Mouse (Mus musculus): ENCODE measurements at regions not wholly inside any gene's neighbourhood (a gene's known extent, or its start where the extent isn't known, plus 50 kb on each side); places are given as distances from the start of the nearest gene placed in this dataset.

DNA sequence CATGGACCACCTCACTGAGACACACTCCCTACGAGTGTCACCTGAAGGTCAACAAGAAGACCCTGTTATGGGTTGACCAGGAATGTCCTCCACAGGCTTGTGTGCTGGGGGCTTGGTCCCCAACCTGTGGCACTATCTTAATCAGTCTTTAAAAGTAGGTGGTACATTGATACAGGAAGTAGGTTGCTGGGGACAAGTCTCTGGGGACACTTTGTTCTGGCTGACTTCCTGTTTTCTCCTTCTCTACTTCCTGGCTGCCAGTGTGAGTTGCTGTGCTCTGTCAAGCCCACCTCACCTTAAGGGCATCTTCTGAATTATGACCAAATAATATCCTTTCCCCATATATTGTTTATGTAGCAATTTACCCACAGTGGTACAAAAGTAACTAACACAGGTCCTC lies 96.1 kb downstream of the Cct6b start:
- Histone ChIP-seq H3K4me3 (no peak overlapping the region), H3K27ac (no peak overlapping the region)
- DNase-seq (ENCODE audit: low spot score in 2 of 2) = no peak
- no peak for TF ChIP-seq CTCF (conservative IDR thresholded peaks at IDR 0.05)

DNA sequence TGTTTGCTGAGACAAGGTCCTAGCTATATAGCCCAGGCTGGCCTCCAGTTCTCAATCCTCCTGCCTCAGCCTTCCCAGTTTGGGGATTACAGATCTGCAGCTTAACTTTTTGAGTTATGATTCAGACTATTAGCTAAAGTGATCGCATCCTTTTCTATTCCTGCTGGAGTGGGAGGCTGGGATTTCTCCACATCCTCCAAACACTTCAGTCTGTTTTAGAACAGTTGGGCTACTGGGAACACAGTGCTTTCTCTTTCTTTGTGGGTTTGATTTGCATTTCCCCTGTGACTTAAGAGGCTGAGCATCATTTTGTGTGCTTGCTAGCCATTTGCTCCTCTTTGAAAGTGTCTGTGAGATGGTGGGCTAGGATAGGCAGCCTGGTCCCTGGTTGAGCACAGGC lies 100.0 kb downstream of the Cct6b start:
- Histone ChIP-seq H3K27ac (peak overlapping the region; percentile 43; the same call in 1 of the 2 replicates), H3K4me3 (no peak overlapping the region)
- TF ChIP-seq CTCF (conservative IDR thresholded peaks at IDR 0.05) = no peak
- peak; percentile 19 to 50 for DNase-seq (ENCODE audit: low spot score in 2 of 2)

DNA sequence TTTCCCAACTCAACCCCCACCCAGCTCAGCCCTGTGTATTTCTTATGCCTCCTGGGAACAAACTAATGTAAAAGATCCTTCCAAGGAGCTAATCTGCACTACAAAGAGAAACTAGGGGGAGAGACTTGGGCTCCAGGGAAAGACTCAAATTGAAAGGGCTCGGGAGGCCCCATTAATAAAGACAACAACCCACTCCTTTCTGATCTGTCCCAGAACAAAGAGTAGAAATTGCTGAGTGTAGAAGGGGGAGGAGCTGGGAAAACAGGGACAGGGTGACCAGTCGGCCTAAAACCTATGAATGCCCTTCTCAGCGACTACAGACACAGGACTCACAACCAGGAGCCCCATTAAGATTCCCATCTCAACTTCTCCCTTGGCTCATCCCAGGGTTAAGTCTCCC lies 102.0 kb downstream of the Cct6b start:
- H3K27ac ChIP-seq = no peak overlapping the region
- TF ChIP-seq CTCF (conservative IDR thresholded peaks at IDR 0.05) = no peak
- H3K4me3 ChIP-seq = no peak overlapping the region
- DNase-seq (ENCODE audit: low spot score in 2 of 2) = no peak

DNA sequence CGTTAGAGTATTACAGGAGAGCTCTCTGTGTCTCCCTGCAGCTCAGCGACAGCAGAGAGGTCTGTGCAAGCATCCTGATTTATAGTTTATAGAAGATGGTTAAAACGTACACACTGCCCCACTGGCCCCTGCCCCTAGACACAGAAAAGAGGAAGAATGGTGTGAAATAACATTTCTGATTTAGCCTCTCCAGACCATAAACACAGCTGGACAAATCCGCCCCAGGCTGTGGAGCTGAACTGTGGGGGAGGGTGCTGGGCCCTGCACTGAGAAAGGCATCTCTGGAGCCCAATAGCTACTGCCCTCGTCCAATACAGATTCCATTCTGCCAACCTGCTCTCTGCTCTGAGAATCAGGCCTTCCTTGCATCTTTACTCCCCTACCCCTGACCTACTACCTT lies 112.4 kb downstream of the Cct6b start:
- H3K4me3 ChIP-seq = no peak overlapping the region
- no peak for TF ChIP-seq CTCF (conservative IDR thresholded peaks at IDR 0.05)
- no peak for DNase-seq (ENCODE audit: low spot score in 2 of 2)
- H3K27ac ChIP-seq = no peak overlapping the region

DNA sequence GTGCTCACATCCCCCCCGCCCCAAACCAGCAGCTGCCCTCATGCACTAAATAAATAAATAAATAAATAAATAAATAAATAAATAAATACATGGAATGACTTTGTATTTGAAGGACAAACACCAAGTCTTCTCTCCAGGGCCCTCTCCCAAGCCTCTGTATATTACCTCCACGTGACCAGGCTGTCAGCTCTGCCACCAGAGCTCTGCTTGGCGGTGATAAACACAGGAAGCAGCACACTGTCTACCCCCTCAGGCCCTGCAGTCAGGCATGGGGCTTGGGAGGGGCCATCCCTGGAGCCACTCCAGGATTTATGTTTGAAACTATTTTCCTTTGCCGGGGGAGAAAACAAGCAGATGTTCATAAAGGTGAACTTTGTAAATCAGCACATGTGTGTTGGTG lies 125.6 kb downstream of the Cct6b start:
- no peak overlapping the region for H3K4me3 ChIP-seq
- H3K27ac ChIP-seq = no peak overlapping the region
- DNase-seq (ENCODE audit: low spot score in 2 of 2) = no peak
- no peak for TF ChIP-seq CTCF (conservative IDR thresholded peaks at IDR 0.05)

DNA sequence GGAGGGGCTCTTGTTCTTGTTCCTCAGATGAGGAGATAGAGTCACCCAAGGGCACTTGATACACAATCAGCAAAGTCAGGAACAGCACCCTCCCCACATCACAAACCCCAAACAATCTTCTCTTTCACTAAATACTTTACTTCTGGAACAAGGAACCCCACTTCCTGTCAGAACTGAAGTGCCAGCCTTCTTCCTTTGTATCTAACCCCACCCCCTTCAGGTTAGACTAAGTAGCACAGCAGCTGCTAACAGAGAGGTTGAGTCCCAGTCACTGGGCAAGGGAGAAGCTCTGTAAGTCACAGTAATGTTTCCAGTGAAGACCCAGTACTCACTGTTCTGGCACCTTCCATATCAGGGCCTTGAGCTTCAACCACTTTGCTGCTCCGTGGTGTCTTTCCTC lies 131.9 kb downstream of the Cct6b start:
- H3K27ac ChIP-seq = no peak overlapping the region
- no peak for TF ChIP-seq CTCF (conservative IDR thresholded peaks at IDR 0.05)
- H3K4me3 ChIP-seq = no peak overlapping the region
- DNase-seq (ENCODE audit: low spot score in 2 of 2) = no peak

DNA sequence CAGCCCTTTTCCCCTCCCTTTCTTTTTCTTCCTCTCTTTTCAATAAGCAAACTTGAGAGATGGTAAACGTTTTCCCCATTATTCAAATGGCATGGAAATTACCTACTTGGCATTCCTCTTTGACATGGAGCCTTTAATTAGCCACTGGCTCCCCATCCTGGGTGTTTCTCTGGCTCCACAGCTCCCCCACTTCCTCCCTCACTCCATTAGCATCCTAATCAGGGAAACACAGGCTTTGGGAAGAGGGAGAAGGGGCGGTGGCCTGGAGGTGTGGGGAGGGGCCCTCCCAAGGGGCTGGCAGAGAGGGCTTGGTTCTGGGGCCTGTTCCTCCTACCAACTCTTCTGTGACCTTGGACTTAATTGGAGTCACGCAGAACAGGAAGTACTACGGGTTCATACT lies 132.7 kb downstream of the Cct6b start:
- Histone ChIP-seq H3K4me3 (no peak overlapping the region), H3K27ac (no peak overlapping the region)
- peak in 1 of 2 experiments; percentile 16 for DNase-seq (ENCODE audit: low spot score in 2 of 2)
- no peak for TF ChIP-seq CTCF (conservative IDR thresholded peaks at IDR 0.05)

DNA sequence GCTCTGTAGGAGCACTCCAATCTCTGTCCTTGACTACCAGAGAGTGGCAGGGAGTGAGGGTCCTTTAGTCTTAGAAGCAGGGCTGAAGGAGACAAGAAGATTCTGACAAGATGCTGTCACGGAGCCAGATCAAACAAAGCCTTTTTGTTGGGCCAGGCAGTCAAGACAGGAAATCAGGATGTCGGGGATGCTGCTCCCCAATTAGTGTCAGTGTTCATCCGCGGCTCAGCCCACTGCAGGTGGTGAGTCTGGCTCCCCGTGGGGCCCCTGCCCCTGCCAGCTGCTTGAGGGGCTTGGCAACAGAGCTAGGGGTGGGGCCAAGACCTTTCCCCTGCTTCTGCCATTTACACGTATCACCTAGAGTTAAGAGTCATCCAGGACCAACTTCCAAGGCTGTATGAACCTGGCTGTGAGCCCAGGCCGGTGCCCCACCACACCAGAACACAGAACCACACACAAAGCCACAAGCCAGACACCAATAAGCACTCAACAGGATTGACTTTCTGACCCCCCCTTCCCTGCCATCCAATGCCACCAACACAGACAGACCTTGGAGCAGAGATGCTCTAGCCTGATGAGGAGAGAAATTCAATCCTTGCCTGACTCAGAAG lies 137.5 kb downstream of the Cct6b start:
- no peak for TF ChIP-seq CTCF (conservative IDR thresholded peaks at IDR 0.05)
- H3K27ac ChIP-seq = no peak overlapping the region
- DNase-seq (ENCODE audit: low spot score in 2 of 2) = no peak
- no peak overlapping the region for H3K4me3 ChIP-seq

DNA sequence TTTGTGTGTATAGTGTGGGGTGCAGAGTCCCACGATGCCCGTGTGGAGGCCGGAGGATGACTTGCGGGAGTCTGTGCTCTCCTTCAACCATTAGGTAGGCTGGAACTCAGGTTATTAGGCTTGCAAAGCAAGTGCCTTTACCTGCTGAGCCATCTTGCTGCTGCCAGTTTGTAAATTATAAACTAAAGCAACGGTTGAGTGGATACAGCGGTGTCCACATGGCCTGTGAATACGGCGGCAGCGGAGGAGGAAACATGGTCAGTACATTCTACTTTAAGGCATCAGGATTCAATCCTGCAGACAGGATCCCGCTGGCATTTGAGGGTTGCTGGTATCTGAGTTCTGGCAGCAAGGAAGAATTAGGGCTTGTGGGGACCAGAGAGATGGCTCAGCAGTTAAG lies 143.1 kb downstream of the Cct6b start:
- TF ChIP-seq CTCF (conservative IDR thresholded peaks at IDR 0.05) = no peak
- no peak for DNase-seq (ENCODE audit: low spot score in 2 of 2)
- Histone ChIP-seq H3K4me3 (no peak overlapping the region), H3K27ac (no peak overlapping the region)

DNA sequence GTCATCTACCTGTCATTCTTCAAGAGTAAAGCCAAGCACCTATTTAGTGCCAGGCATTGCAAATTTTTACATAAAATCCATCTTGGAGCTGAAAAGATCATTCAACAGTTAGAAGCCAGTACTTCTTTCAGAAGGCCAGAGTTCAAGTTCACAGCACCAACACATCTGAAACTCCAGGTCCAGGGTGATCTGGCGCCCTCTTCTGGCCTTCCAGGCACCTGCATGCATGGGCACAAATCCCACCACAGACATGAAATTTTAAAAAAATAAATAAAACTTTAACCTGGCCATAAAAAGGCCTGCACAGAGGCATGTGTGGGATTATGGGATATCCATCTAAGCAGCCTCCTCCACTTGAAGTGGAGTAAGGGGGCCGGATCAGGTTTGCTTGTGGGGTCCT lies 144.7 kb downstream of the Cct6b start:
- DNase-seq (ENCODE audit: low spot score in 2 of 2) = no peak
- Histone ChIP-seq H3K27ac (no peak overlapping the region), H3K4me3 (no peak overlapping the region)
- peak; percentile 61 for TF ChIP-seq CTCF (conservative IDR thresholded peaks at IDR 0.05)

DNA sequence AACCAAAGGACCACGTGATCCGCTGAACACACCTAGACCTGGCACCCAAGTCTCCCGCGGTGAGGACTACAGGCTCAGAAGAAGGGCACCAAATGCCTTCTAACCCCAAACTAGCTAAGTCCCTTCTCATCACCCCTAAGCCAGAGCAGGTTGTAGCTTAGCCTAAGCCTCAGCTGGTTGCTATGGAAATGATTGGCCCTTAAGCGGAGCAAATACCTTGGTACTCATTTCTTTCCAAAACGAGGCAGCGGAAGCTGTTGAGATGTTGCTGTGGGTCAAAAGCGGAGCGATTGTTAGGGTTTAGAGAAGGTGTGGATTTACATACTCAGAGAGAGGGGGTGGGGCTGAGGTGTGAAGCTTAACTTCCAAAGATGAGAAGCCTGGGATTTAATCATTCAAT lies 145.7 kb downstream of the Cct6b start:
- no peak for TF ChIP-seq CTCF (conservative IDR thresholded peaks at IDR 0.05)
- Histone ChIP-seq H3K4me3 (no peak overlapping the region), H3K27ac (no peak overlapping the region)
- no peak for DNase-seq (ENCODE audit: low spot score in 2 of 2)

DNA sequence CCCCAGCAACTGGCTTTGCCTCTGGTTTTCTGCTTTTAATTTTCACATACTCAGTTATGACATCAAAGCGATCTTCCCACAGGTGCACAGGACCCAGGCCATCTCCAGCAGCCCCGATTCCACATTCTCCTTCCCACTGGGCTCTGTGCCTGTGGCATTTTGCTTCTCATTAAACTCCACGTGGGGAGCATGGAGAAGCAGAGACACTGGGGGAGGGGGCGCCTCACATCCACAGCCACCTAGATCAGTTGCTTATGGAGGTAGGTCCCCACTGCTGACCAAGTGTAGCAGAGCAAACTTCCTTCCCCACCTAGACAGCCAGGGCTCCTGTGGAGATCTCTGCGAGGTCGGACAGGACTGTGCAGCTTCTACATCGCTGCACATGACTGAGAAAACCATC lies 147.3 kb downstream of the Cct6b start:
- DNase-seq (ENCODE audit: low spot score in 2 of 2) = no peak
- no peak for TF ChIP-seq CTCF (conservative IDR thresholded peaks at IDR 0.05)
- Histone ChIP-seq H3K27ac (no peak overlapping the region), H3K4me3 (no peak overlapping the region)

DNA sequence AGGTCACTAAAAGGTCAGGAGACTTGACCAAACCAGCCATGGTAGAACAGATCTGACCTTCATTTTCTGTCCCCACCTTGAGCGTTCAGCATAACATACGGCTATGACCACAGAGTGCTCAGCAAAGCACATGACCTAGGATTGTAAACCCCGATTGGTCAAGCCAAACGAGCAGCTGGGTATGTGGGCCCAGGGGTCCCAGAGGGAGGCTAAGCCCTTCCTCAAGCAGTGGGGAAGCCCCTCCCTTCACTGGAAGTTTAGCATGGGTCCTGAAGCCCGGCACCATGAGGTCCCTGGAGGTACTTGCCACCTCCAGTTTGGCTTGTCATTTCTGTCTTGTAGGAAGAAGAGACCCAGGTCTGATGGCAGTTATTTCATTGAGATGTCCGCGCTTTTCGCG lies 149.8 kb downstream of the Cct6b start:
- H3K27ac ChIP-seq = no peak overlapping the region
- H3K4me3 ChIP-seq = no peak overlapping the region
- no peak for TF ChIP-seq CTCF (conservative IDR thresholded peaks at IDR 0.05)
- no peak for DNase-seq (ENCODE audit: low spot score in 2 of 2)

DNA sequence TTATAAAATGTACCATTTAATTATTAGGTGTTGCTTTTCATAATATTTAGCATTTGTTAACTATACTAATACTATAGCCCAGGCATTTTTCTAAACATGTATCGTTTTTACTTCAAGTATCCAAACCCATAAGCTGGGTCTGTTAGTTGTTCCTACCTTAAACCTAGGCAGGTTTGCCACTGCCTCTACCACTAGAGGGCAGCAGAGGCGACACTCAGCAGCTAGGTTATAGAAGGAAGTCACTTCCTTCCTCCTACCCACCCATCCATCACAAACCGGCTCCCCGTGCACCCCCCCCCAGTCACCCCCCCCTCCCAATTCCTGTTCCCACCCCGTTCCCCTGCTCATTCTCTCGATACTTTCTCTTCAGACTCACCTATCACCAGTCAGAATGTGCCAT lies 150.6 kb downstream of the Cct6b start:
- DNase-seq (ENCODE audit: low spot score in 2 of 2) = peak; percentile 50 to 79
- peak; percentile 86 for TF ChIP-seq CTCF (conservative IDR thresholded peaks at IDR 0.05)
- no peak overlapping the region for H3K27ac ChIP-seq
- no peak overlapping the region for H3K4me3 ChIP-seq

DNA sequence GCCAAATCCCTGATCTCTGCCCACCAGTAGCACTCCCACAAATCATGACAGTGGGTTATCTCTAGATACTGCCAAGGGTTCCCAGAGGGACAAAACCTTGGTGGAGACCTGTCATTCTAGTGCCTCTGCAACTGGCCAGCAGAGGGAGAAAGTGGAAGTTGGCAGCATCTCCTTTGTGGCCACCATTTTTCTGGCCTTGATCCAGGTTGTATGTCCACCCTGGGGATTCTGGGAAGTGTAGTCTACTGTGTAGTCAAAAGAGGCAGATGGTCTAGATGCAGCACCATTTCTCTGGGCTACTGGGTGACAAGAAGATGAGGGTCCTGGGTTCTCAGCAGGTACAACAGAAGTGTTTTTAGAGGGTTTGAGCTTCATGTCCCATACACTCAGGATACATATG lies 152.1 kb downstream of the Cct6b start:
- TF ChIP-seq CTCF (conservative IDR thresholded peaks at IDR 0.05) = peak; percentile 59
- Histone ChIP-seq H3K27ac (no peak overlapping the region), H3K4me3 (no peak overlapping the region)
- DNase-seq (ENCODE audit: low spot score in 2 of 2) = peak in 1 of 2 experiments; percentile 18

Measured in layer of hippocampus, adult 2 months (tissue).